Mouse (Mus musculus): ENCODE data around the gene Trim24. TPM values are rescaled to one million over a fixed set of nuclear protein-coding genes. Genes with fewer than 3 reads are reported as not detected.

Gene Trim24
- polyA plus RNA-seq (2017; shearing (Covaris generic)) = 22.7 TPM

GRCm38 (mm10) chr6:37870245-37871136 lies at the start of gene Trim24:
TSS of gene Trim24 (plus strand) at chr6:37870811.

Other genes starting within 250 kb of the Trim24 start
- gene Svopl, start 176.2 kb downstream of the Trim24 start, polyA plus RNA-seq (2017; shearing (Covaris generic)) = 0.10 TPM
- not detected for gene Tmem213, start 238.4 kb downstream of the Trim24 start, polyA plus RNA-seq (2017; shearing (Covaris generic))

All from naive thymus-derived CD4-positive, alpha-beta T cell, adult 5 months (primary cell).